Mouse (Mus musculus): ENCODE results near the gene Arhgap27.

DNA sequence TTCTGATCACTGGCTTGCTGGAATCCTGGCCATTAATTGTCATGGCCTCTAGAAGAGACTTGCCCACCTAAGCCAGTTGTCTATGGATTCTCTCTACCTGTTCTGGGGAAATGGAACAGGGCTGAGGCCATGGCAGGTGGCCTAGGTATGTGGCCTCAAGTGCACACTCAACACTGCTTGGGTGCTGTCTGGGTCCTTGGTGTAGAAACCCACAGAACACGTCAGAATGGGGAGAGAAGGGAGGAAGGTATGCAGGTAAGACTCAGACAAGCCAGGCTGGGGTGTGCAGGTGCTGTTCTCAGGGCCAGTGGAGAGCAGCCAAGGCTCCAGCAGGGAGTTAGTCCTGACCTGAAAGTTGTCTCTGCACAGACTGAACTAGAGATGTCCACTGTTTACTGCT lies 45.5 kb downstream of the Arhgap27 start:
- no peak for TF ChIP-seq CTCF (IDR thresholded peaks at IDR 0.05; ENCODE audit: low read depth, low read length)
- no peak for TF ChIP-seq EP300 (IDR thresholded peaks at IDR 0.05; ENCODE audit: insufficient read depth, low read depth, low read length)
- no peak for TF ChIP-seq POLR2A (IDR thresholded peaks at IDR 0.05; ENCODE audit: insufficient read depth, low read length)
